Mouse (Mus musculus) heart, embryonic 16.5 days (tissue): ENCODE measurements at regions not wholly inside any gene's neighbourhood (a gene's known extent, or its start where the extent isn't known, plus 50 kb on each side); places are given as distances from the start of the nearest gene placed in this dataset.

Experiments used
- ATAC-seq: fragments of 200-750 bp; cut with Nextera tagmentation; replicated peaks from 2 replicates; pipeline ENCODE4 v1.8.0; 2017; ENCODE audit warnings: moderate number of reproducible peaks; ENCODE audit not compliant: insufficient read depth, low FRiP score; ENCODE audit errors: extremely low read depth
- H3K27ac ChIP-seq: fragments of 300-500 bp; sonication (generic); 2 replicates; pipeline ENCODE4 v1.5.1; 2014; ENCODE audit warnings: mild to moderate bottlenecking, low read length, control low read depth, moderate library complexity
- H3K27me3 ChIP-seq: fragments of 300-500 bp; sonication (generic); 2 replicates; pipeline ENCODE4 v1.6.1; 2014; ENCODE audit warnings: low read length, mixed read lengths; ENCODE audit not compliant: control insufficient read depth, insufficient read depth
- H3K36me3 ChIP-seq: fragments of 300-500 bp; sonication (generic); 2 replicates; pipeline ENCODE4 v1.6.1; 2014; ENCODE audit not compliant: control insufficient read depth, insufficient read depth
- H3K4me1 ChIP-seq: fragments of 300-500 bp; sonication (generic); 2 replicates; pipeline ENCODE4 v1.6.1; 2014; ENCODE audit warnings: low read length, mixed read lengths; ENCODE audit not compliant: control insufficient read depth, insufficient read depth
- H3K4me2 ChIP-seq: fragments of 300-500 bp; sonication (generic); 2 replicates; pipeline ENCODE4 v1.6.1; 2014; ENCODE audit warnings: low read depth, mild to moderate bottlenecking, control low read depth, low read length
- H3K4me3 ChIP-seq: fragments of 300-500 bp; sonication (generic); 2 replicates; pipeline ENCODE4 v1.5.1; 2014; ENCODE audit warnings: mild to moderate bottlenecking, control low read depth, low read length
- H3K9ac ChIP-seq: fragments of 300-500 bp; sonication (generic); 2 replicates; pipeline ENCODE4 v1.6.1; 2014; ENCODE audit warnings: low read length, control low read depth
- H3K9me3 ChIP-seq: fragments of 300-500 bp; sonication (generic); replicated peaks from 2 replicates; pipeline ENCODE4 v1.6.1; 2016; ENCODE audit warnings: low read length; ENCODE audit not compliant: control insufficient read depth
- WGBS: fragments of 180-500 bp; shearing (Covaris S2); extraction: QIAGEN DNeasy Blood & Tissue Kit; methylation state at CpG from one replicate; pipeline ENCODE4 v1.1.7; 2014; 5-methylcytosine and 5-hydroxymethylcytosine counted together

DNA sequence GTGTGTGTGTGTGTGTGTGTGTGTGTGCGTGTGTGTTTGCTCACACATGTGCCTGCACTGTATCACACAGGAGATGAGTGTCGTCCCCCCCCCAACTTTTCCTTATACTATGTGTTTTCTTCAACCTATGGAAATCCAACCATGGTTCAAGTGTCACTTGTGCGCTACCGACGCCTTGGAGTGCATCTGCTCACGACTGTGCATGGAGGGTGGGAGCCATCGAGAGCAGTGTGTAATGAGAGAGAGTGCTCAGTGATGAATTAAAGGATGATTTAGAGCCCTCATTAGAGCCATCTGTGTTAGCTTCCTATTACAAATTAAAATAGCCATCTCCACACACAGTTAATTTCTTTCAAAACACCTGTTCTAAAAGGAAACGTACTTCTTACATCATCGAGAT, 264.3 kb upstream of the Gadl1 start:
- Histone ChIP-seq H3K4me2 (no peak overlapping the region), H3K4me1 (no peaks in the 10 kb centered on the region), H3K9me3 (no peaks in the 10 kb centered on the region; the same call in 1 of the 2 replicates), H3K9ac (no peak overlapping the region), H3K27ac (no peak overlapping the region), H3K27me3 (no peaks in the 10 kb centered on the region), H3K36me3 (no peaks in the 10 kb centered on the region), H3K4me3 (no peak overlapping the region)
- no peak for ATAC-seq
- WGBS = 86% methylated on average over 9 of the region's 9 CpGs

DNA sequence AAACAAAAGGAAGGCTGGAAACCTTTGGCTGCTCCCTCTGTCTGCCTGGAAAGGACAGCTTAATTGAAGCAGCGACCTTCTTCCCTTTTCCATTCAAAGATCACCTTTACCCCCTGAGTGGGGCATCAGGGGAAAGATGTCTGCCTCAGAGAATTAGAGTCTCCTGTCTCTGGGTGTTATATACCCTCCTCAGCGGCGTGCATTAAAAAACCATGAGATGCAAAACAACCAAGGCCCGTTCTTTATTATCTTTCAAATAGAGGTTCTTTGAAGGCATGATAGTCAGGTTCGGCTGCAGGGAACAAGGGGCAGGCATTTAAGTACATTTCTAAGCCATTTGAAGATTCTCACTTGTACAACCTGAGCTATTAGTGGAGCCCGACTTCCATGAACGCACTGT, 263.0 kb upstream of the Gadl1 start:
- no peak overlapping the region for H3K4me2 ChIP-seq
- H3K9ac ChIP-seq = no peak overlapping the region
- no peaks in the 10 kb centered on the region for H3K4me1 ChIP-seq
- H3K27me3 ChIP-seq = no peaks in the 10 kb centered on the region
- H3K27ac ChIP-seq = no peak overlapping the region
- ATAC-seq = no peak
- no peak overlapping the region for H3K4me3 ChIP-seq
- no peaks in the 10 kb centered on the region for H3K9me3 ChIP-seq
- H3K36me3 ChIP-seq = no peaks in the 10 kb centered on the region
- 67% methylated on average over 7 of the region's 7 CpGs for WGBS

DNA sequence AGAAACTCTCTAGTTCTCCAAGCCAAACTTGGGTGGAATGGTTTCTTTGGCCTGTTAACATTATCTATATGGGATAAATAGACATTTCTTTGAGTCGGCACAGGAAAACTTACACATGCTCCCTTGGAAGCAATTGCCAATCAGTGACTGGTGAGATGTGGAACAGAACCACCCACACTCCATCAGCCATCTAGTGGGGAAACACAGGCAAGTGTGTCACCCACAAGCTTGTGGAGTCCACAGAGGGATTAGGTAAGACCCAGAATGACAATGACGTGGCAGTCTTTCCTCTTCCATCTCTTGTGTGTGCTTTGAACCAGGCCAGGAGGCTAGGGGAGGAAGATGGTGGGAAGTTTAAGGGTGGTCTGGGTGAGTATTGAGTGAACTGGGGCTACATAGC, 257.5 kb upstream of the Gadl1 start:
- peaks cover 6% of the 10 kb centered on the region; the same call in 1 of the 2 replicates for H3K9me3 ChIP-seq
- H3K4me1 ChIP-seq = no peaks in the 10 kb centered on the region
- ATAC-seq = no peak
- no peak overlapping the region for H3K27ac ChIP-seq
- H3K36me3 ChIP-seq = no peaks in the 10 kb centered on the region
- no peak overlapping the region for H3K4me2 ChIP-seq
- no peak overlapping the region for H3K4me3 ChIP-seq
- H3K9ac ChIP-seq = no peak overlapping the region
- H3K27me3 ChIP-seq = no peaks in the 10 kb centered on the region
- 83% methylated on average over 2 of the region's 2 CpGs for WGBS

DNA sequence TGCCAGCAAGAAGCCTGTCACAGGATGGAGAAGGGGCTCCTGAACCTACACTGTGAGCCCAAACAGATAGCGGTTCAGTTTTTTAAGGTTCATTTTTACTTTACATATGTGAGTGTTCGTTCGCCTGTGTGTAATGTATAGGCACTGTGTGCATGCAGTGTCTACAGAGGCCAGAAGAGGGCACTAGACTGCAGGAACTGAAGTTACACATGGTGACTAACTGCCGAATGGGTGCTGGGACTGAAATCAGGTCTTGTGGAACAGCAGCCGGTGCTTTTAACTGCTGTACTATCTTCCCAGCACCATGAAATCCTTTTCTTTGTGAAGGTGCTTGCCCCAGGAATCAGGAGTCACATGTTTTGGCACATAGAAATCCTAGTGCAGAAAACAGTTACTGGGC, 256.1 kb upstream of the Gadl1 start:
- 91% methylated on average over 5 of the region's 5 CpGs for WGBS
- Histone ChIP-seq H3K27me3 (no peaks in the 10 kb centered on the region), H3K4me3 (no peak overlapping the region), H3K4me1 (no peaks in the 10 kb centered on the region), H3K36me3 (no peaks in the 10 kb centered on the region), H3K27ac (no peak overlapping the region), H3K9me3 (peaks cover 6% of the 10 kb centered on the region; the same call in 1 of the 2 replicates), H3K4me2 (no peak overlapping the region), H3K9ac (no peak overlapping the region)
- ATAC-seq = no peak

DNA sequence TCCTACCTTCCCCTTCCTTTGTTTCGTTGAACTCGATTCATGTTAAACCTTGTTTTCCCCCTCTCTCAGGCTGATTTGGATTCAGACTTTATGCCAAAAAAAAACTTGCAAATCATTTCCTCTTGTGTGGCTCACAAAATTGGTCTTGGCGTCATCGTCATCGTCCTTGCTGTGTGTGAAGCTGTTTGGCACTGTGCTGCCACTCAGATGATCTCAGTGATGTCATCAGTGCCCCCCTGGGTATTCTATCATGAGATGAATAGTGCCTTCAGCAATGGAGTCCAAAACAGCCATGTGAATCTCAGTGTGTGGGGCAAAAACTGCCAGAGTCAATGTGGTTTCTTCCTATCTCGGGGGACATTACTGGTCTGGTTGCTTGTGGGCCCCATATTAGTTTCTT, 254.3 kb upstream of the Gadl1 start:
- Histone ChIP-seq H3K36me3 (no peaks in the 10 kb centered on the region), H3K9ac (no peak overlapping the region), H3K4me1 (no peaks in the 10 kb centered on the region), H3K27me3 (no peaks in the 10 kb centered on the region), H3K4me3 (no peak overlapping the region), H3K4me2 (no peak overlapping the region), H3K27ac (no peak overlapping the region), H3K9me3 (peaks cover 8% of the 10 kb centered on the region; the same call in 1 of the 2 replicates)
- WGBS = 83% methylated on average over 6 of the region's 6 CpGs
- no peak for ATAC-seq

DNA sequence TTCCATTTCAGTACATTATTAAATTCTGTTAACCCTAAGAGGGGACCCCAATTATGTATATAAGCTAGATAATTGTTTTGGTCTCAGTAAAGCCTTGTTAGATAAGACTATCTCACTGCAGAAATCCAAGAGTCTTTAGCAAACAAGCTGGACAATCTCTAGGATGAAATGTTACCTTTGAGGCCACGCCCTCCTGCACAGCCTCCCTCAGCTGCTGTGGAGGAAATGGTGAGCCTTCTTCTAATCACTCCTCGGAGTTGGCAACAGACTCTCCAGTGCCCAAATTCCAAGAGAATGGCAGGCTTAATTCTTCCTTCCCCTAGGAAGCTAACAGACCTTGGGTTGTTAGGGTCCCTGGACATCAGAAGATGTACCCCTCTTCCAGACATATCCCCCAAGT, 252.7 kb upstream of the Gadl1 start:
- Histone ChIP-seq H3K27me3 (no peaks in the 10 kb centered on the region), H3K9ac (no peak overlapping the region), H3K9me3 (peaks cover 11% of the 10 kb centered on the region; the same call in 1 of the 2 replicates), H3K27ac (no peak overlapping the region), H3K4me1 (no peaks in the 10 kb centered on the region), H3K4me2 (no peak overlapping the region), H3K4me3 (no peak overlapping the region), H3K36me3 (no peaks in the 10 kb centered on the region)
- no peak for ATAC-seq
- WGBS = 50% methylated on average over 2 of the region's 2 CpGs

DNA sequence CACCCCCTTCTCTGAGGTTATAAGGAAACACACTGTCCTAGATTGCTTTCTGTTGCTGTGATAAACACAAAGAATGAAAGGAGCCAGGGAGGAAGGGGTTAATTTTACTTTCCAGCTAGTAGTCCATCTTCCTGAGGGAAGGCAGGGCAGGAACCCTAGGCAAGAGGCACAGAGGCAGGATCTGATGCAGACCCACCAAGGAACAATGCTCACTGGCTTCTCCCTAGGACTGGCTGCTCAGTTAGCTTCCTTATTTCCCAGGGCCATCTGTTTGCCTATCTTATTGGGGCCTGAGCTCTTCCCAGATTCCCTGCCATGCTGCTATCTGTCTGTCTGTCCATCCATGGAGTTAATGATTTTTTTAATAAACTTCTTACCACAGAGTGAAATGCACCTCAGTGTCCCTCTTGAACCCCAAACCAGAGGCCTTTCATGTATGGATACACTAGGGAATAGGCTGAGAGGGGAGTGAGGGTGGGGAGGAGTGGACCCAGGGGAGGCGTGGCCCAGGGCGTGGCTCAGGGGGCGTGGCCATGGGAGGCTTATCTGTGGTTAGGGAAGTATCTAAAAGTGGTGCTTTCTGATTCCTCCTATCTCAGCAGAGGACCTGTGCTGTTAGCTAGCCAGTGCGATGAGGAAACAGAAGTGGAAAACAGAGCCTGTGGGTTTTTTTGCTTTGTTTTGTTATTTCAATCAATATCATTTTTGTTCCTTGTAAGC, 252.1 kb upstream of the Gadl1 start:
- Histone ChIP-seq H3K27me3 (no peaks in the 10 kb centered on the region), H3K4me1 (no peaks in the 10 kb centered on the region), H3K4me2 (no peak overlapping the region), H3K27ac (no peak overlapping the region), H3K36me3 (no peaks in the 10 kb centered on the region), H3K4me3 (no peak overlapping the region), H3K9me3 (peaks cover 11% of the 10 kb centered on the region; the same call in 1 of the 2 replicates), H3K9ac (no peak overlapping the region)
- WGBS = 34% methylated on average over 4 of the region's 4 CpGs
- no peak for ATAC-seq

DNA sequence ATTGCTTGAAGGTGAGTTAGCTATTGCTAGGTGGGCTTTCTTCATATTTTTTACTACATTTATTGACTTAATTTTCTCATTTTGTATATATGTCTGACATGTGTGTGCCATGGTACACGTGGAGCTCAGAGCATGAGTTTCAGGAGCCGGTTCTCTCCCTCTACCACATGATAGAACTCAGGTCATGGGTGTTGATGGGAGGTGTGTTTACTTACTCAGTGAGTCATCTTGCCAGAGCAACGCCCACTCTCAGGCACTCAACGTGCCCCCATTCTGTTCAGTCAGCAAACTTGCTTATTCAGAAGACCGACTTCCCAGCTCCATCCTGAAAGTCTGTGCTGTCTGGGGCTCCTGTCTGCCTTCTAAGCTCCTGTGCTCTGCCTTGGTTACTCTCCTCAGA, 250.8 kb upstream of the Gadl1 start:
- H3K9ac ChIP-seq = no peak overlapping the region
- H3K4me2 ChIP-seq = no peak overlapping the region
- no peaks in the 10 kb centered on the region for H3K4me1 ChIP-seq
- no peak overlapping the region for H3K27ac ChIP-seq
- H3K4me3 ChIP-seq = no peak overlapping the region
- no peak for ATAC-seq
- H3K9me3 ChIP-seq = 0 out of 2 replicates have a peak, but pooled peaks cover 5% of the 10 kb centered on the region
- no peaks in the 10 kb centered on the region for H3K27me3 ChIP-seq
- no peaks in the 10 kb centered on the region for H3K36me3 ChIP-seq
- 75% methylated on average over 5 of the region's 5 CpGs for WGBS

DNA sequence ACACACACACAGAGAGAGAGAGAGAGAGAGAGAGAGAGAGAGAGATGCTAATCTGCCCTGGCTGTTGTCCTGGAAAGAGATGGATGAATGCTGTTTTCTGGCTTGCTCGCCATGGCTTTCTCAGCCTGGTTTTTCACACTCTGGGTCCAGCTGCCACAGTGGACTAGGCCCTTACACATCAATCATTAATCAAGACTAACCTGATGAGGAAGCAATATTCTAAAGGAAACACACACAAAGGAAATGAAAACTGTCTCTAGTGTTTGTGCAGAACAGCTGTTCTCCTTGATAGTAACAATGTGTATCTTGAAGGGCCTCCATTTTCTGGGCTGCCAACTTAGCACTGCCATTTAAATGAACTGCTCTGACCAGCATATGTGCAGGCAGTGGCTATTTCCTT, 248.9 kb upstream of the Gadl1 start:
- no peak for ATAC-seq
- Histone ChIP-seq H3K27me3 (no peaks in the 10 kb centered on the region), H3K9ac (no peak overlapping the region), H3K9me3 (0 out of 2 replicates have a peak, but pooled peaks cover 5% of the 10 kb centered on the region), H3K4me3 (no peak overlapping the region), H3K4me2 (no peak overlapping the region), H3K4me1 (0 out of 2 replicates have a peak, but pooled peaks cover 2% of the 10 kb centered on the region), H3K36me3 (no peaks in the 10 kb centered on the region), H3K27ac (no peak overlapping the region)
- 81% methylated on average over 1 of the region's 1 CpGs for WGBS
